Mouse (Mus musculus) limb, embryonic 13.5 days (tissue): ENCODE data around the gene Dot1l. TPM values are rescaled to one million over a fixed set of nuclear protein-coding genes. Genes with fewer than 3 reads are reported as not detected.

Experiments used
- ATAC-seq: fragments of 200-750 bp; cut with Nextera tagmentation; 2 replicates; pipeline ENCODE4 v1.8.0; 2017; ENCODE audit warnings: low read depth, moderate number of reproducible peaks, moderate TSS enrichment; ENCODE audit not compliant: low FRiP score
- H3K27ac ChIP-seq: fragments of 300-500 bp; sonication (generic); 2 replicates; pipeline ENCODE4 v1.5.1; 2015; ENCODE audit warnings: inconsistent platforms, mild to moderate bottlenecking, moderate library complexity
- H3K27me3 ChIP-seq: fragments of 300-500 bp; sonication (generic); 2 replicates; pipeline ENCODE4 v1.6.1; 2015; ENCODE audit warnings: mild to moderate bottlenecking, inconsistent platforms
- H3K36me3 ChIP-seq: fragments of 300-500 bp; sonication (generic); 2 replicates; pipeline ENCODE4 v1.6.1; 2015; ENCODE audit warnings: inconsistent platforms, mild to moderate bottlenecking, moderate library complexity
- H3K4me1 ChIP-seq: fragments of 300-500 bp; sonication (generic); 2 replicates; pipeline ENCODE4 v1.6.1; 2015; ENCODE audit warnings: inconsistent platforms
- H3K4me2 ChIP-seq: fragments of 300-500 bp; sonication (generic); replicated peaks from 2 replicates; pipeline ENCODE4 v1.6.1; 2015; ENCODE audit warnings: inconsistent platforms, mild to moderate bottlenecking, moderate library complexity
- H3K4me3 ChIP-seq: fragments of 300-500 bp; sonication (generic); 2 replicates; pipeline ENCODE4 v1.5.1; 2015; ENCODE audit warnings: moderate library complexity, mild to moderate bottlenecking, inconsistent platforms
- H3K9ac ChIP-seq: fragments of 300-500 bp; sonication (generic); 2 replicates; pipeline ENCODE4 v1.6.1; 2015; ENCODE audit warnings: mild to moderate bottlenecking, inconsistent platforms
- H3K9me3 ChIP-seq: fragments of 300-500 bp; sonication (generic); 2 replicates; pipeline ENCODE4 v1.6.1; 2016; ENCODE audit warnings: inconsistent platforms
- WGBS: fragments of 180-500 bp; shearing (Covaris S2); methylation state at CpG from one replicate; pipeline ENCODE4 v1.1.7; 2015; 5-methylcytosine and 5-hydroxymethylcytosine counted together
- polyA plus RNA-seq: library from polyadenylated mRNA; unstranded; fragments of >200 nt; fragmentation: Nextera tagmentation; extraction: Ambion mirVana; gene quantifications from 2 replicates; pipeline ENCODE4 v1.2.1, GENCODE M21; 2015

The Dot1l gene
- polyA plus RNA-seq, 1 experiment from 2014 or later, result 19.2 TPM

DNA sequence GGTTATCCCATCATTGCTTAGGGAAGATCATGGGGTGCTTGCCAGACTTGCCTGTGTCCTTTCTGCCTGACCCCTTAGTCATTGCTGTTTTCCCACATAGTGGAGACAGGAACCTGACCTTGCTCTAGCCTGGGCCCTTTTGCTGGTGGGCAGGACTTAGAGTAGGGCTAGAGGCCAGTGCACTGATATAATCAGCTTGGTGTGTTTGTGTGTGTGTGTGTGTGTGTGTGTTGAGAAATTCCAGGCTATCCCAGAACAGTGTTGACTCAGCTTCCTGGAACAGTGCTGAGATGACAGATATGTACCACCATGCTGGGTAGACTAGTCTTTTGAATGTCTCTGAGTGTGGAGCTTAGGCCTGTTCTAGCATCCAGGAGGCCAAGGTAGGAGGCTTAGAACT is 24.6 kb downstream of the Dot1l start:
- Histone ChIP-seq H3K4me2 (no peak overlapping the region), H3K4me3 (no peak overlapping the region), H3K27me3 (no peaks in the 10 kb centered on the region), H3K27ac (no peak overlapping the region), H3K9me3 (no peaks in the 10 kb centered on the region), H3K9ac (no peak overlapping the region), H3K4me1 (peaks cover 3% of the 10 kb centered on the region; the same call in 1 of the 2 replicates), H3K36me3 (peaks cover 100% of the 10 kb centered on the region)
- ATAC-seq, result no peak

DNA sequence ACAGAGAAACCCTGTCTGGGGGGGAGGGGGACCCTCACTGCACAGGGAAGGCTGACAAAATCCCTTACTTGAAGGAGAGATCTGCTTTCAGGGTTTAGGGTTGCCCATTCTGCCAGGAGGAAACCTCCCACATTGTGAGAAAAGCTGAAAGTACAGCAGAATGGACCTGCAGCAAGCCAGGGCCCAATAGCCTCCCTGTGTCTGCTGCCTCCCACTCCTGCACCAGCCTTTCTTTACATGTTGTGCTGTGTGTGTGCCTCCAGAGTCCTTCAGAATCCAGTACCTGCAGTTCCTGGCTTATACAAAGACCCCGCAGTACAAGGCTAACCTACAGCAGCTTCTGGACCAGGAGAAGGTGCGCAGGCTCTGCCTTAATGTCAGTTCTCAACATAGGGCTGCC is 29.3 kb downstream of the Dot1l start:
- Histone ChIP-seq H3K4me2 (no peak overlapping the region), H3K36me3 (peaks cover 100% of the 10 kb centered on the region), H3K27ac (no peak overlapping the region), H3K27me3 (no peaks in the 10 kb centered on the region), H3K9ac (no peak overlapping the region), H3K4me3 (no peak overlapping the region), H3K9me3 (no peaks in the 10 kb centered on the region), H3K4me1 (no peaks in the 10 kb centered on the region)
- no peak for ATAC-seq
- WGBS, result 98% methylated on average over 2 of the region's 2 CpGs

DNA sequence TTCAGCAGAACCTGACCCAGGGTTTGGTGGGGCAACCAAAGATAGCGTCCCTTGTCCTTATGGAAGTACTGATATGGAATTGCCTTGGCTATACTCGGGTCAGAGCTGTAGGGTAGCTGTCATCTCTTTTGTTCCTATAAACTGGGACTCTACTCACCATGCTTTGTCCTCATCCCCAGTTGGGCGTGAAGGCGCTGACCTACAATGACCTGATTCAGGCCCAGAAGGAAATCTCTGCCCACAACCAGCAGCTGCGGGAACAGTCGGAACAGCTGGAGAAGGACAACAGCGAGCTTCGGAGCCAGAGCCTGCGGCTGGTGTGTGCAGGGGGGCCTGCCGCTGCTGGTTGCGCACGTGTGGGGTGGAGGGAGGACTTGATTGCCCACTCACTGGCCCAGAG is 29.9 kb downstream of the Dot1l start:
- no peaks in the 10 kb centered on the region for H3K4me1 ChIP-seq
- 93% methylated on average over 12 of the region's 12 CpGs for WGBS
- no peaks in the 10 kb centered on the region for H3K27me3 ChIP-seq
- no peak overlapping the region for H3K27ac ChIP-seq
- no peak for ATAC-seq
- no peaks in the 10 kb centered on the region for H3K9me3 ChIP-seq
- H3K4me3 ChIP-seq, result no peak overlapping the region
- H3K36me3 ChIP-seq, result peaks cover 98% of the 10 kb centered on the region
- H3K9ac ChIP-seq, result no peak overlapping the region
- H3K4me2 ChIP-seq, result no peak overlapping the region

DNA sequence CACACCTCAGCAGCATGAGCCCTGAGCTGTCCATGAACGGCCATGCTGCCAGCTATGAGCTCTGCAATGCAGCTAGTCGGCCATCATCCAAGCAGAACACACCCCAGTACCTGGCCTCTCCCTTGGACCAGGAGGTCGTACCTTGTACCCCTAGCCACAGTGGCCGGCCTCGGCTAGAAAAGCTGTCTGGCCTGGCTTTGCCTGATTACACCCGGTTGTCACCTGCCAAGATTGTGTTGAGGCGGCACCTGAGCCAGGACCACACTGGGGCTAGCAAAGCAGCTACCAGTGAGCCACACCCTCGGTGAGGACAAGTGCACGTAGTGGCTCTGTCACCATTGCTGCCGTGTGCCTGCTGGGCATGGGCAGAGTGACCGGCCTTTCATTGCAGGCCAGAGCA is 31.0 kb downstream of the Dot1l start:
- Histone ChIP-seq H3K9me3 (no peaks in the 10 kb centered on the region), H3K36me3 (peaks cover 98% of the 10 kb centered on the region), H3K27ac (no peak overlapping the region), H3K4me1 (no peaks in the 10 kb centered on the region), H3K9ac (no peak overlapping the region), H3K27me3 (no peaks in the 10 kb centered on the region), H3K4me3 (no peak overlapping the region), H3K4me2 (no peak overlapping the region)
- ATAC-seq, result no peak
- 94% methylated on average over 11 of the region's 11 CpGs for WGBS

DNA sequence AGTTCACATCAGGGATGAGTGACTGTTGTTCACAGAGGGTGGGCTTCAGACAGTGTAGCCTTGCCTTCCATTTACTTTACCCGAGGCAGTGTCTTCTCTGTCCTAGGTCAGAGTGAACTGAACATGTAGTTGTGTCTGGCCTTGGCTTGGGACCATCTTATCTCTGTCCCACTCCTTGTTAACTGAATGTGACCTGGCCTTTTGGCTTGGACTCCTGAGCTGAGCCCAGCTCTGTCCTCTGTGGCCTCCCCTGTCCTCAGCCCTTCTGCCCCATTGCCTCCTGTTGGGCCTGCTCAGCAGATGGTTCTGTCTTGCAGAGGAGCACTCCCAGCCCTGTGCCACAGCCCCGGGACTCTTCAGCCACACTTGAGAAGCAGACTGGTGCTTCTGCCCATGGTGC is 32.5 kb downstream of the Dot1l start:
- Histone ChIP-seq H3K9me3 (no peaks in the 10 kb centered on the region), H3K4me3 (no peak overlapping the region), H3K27me3 (no peaks in the 10 kb centered on the region), H3K4me2 (no peak overlapping the region), H3K36me3 (peaks cover 98% of the 10 kb centered on the region), H3K4me1 (no peaks in the 10 kb centered on the region), H3K9ac (no peak overlapping the region; the same call in 1 of the 2 replicates), H3K27ac (no peak overlapping the region)
- no peak for ATAC-seq
- WGBS, result 83% methylated on average over 2 of the region's 2 CpGs

DNA sequence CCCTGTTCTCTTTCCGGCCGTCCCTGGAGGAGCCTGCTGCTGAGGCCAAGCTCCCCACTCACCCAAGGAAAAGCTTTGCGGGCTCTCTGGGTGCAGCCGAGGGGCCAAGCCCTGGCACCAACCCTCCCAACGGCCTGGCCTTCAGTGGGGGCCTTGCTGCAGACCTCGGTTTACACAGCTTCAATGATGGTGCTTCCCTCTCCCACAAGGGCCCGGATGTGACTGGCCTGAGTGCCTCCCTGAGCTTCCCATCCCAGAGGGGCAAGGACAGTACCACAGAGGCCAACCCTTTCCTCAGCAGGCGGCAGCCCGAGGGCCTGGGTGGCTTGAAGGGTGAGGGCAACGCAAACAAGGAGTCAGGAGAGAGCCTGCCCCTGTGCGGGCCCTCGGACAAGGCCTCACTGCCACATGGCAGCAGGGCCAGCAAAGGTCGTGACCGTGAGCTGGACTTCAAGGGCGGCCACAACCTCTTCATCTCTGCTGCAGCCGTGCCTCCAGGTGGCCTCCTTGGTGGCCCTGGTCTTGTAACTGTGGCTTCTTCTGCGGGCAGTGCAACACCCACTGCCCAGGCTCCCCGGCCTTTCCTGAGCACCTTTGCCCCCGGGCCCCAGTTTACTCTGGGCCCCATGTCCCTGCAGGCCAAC is 35.9 kb downstream of the Dot1l start:
- Histone ChIP-seq H3K9me3 (no peaks in the 10 kb centered on the region), H3K4me1 (peaks cover under 1% of the 10 kb centered on the region; the same call in 1 of the 2 replicates), H3K27me3 (no peaks in the 10 kb centered on the region), H3K27ac (no peak overlapping the region), H3K4me2 (no peak overlapping the region), H3K36me3 (peaks cover 98% of the 10 kb centered on the region), H3K4me3 (no peak overlapping the region), H3K9ac (no peak overlapping the region)
- no peak for ATAC-seq
- WGBS, result 86% methylated on average over 19 of the region's 19 CpGs

DNA sequence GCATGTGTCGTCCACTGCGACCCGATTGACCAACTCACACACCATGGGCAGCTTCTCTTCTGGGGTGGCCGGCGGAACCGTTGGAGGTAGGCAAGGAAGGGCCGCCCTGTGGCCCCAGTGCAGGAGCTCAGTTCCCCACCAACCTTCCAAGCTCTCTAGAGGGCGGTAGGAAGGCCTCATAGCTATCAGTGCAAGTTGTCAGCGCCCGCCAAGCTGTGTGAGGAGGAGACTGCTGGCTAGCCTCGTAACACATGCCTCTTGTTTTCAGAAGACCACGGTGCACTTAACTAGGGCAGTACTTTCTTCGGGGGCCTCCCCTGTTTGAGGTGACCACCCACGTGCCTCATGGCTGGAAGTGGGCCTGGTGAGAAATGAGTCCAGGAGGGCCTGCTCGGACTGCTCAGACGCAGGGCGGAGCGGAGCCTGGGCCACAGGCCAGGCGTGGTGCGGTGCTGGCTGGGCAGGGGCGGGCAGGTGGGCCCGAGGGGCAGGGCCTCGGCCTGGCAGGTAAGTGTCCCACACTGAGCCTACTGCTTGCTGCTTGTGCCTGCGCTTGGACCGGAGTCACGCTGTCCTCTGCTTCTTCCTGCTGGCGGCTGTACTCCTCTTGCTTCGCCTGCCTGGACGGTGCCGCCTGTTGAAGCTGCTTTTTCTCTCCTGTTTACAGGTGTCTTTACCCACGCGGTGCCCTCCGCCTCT is 36.6 kb downstream of the Dot1l start:
- Histone ChIP-seq H3K4me3 (no peak overlapping the region), H3K4me2 (no peak overlapping the region), H3K9ac (no peak overlapping the region), H3K9me3 (no peaks in the 10 kb centered on the region), H3K4me1 (peaks cover 7% of the 10 kb centered on the region), H3K27me3 (no peaks in the 10 kb centered on the region), H3K27ac (no peak overlapping the region), H3K36me3 (peaks cover 98% of the 10 kb centered on the region)
- ATAC-seq, result no peak
- 78% methylated on average over 33 of the region's 33 CpGs for WGBS

DNA sequence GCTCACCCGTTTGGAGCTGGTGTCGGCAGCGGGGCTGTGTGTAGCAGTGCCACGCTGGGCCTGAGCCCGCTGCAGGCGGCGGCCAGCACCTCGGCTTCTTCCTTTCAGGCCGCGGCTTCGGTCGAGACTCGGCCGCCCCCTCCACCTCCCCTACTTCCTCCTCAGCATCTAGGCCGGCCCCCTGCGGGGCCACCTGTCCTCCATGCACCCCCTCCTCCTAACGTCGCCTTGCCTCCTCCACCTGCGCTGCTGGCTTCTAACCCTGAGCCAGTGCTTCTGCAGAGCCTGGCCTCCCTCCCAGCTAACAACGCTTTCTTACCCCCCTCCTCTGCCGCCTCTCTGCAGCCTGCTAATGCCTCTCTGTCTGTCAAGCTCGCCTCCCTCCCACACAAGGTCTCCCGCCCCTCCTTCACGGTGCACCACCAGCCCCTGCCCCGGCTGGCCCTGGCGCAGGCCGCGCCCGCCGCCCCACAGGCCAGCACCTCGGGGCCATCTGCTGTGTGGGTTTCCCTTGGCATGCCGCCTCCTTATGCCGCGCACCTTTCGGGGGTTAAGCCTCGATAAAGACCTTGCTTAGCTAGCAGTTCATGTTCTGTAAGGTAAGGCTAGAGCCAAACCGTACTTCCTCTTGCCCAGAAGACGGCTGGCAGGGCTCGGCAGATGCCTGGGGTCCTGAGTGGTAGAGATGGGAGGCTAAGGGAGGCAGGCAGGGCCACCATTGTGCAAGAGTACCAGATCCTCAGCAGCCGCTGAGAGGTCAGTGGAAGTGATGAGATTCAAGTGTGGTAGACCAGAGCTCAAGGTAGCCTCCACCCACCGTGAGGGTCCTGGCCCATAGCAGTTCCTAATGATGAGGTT is 37.4 kb downstream of the Dot1l start:
- H3K27ac ChIP-seq, result no peak overlapping the region
- H3K4me1 ChIP-seq, result peaks cover 14% of the 10 kb centered on the region
- no peak overlapping the region for H3K9ac ChIP-seq
- 73% methylated on average over 41 of the region's 41 CpGs for WGBS
- H3K9me3 ChIP-seq, result no peaks in the 10 kb centered on the region
- ATAC-seq, result no peak
- H3K36me3 ChIP-seq, result peaks cover 91% of the 10 kb centered on the region
- no peaks in the 10 kb centered on the region for H3K27me3 ChIP-seq
- H3K4me3 ChIP-seq, result no peak overlapping the region
- H3K4me2 ChIP-seq, result no peak overlapping the region

DNA sequence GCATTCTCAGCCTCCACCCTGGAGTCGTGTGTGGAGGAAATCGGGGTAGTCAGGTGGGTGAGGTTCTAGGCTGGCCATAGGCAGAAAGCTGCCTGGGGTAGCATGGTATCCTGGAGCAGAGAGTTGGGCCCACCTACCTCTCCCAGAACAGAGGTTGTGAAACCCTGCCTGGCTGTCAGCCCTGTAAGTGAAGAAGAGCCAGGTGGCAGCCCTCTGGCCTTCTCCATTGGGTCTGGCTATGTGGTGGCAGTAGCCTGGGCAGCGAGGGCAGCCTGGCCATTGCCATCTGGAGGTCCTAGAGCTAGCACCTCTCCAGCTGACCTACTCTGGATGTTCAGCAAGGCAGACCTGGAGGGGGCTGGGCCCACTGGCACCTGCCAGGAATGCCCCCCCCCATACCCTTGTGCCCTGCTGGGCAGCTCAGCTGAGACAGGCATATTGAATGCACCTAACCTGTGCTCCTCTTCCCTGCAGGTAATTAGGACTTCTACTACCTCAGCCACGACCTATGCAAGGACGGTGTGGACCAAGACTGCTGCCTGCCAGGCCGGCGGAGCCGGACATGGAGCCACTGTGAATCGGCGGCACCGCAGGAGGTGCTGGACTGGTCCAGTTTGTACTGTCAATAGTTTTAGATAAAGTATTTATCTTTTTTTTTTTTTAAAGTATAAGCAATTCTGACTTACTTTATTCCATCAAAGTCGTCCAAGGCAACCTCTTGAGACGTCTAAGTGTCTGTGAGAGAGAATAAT is 38.2 kb downstream of the Dot1l start:
- no peak overlapping the region for H3K4me3 ChIP-seq
- H3K36me3 ChIP-seq, result peaks cover 83% of the 10 kb centered on the region
- no peaks in the 10 kb centered on the region for H3K27me3 ChIP-seq
- no peak overlapping the region for H3K4me2 ChIP-seq
- no peak overlapping the region for H3K27ac ChIP-seq
- H3K4me1 ChIP-seq, result peaks cover 14% of the 10 kb centered on the region
- no peak overlapping the region for H3K9ac ChIP-seq
- no peaks in the 10 kb centered on the region for H3K9me3 ChIP-seq
- WGBS, result 90% methylated on average over 13 of the region's 13 CpGs
- ATAC-seq, result no peak

DNA sequence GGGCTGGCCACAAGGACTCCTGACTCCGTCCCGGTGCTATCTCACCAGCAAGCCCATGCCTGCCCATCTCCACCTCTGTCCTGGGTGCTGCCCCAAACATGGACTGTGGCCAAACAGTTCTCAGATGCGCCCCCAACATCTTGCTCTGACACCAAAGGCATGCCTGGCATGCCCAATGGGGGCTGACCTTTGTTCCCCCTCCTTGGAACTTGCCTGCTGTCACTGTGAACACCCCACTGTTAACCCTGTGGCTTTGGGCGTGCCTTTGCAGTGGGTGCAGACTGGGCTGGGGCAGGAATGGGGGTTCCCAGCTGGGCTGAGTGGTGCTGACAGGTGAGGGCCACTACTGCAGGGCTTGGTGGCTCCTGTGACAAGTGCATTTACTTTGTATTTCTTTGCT is 38.8 kb downstream of the Dot1l start:
- no peak for ATAC-seq
- Histone ChIP-seq H3K4me2 (no peak overlapping the region), H3K27me3 (no peaks in the 10 kb centered on the region), H3K27ac (no peak overlapping the region), H3K4me3 (no peak overlapping the region), H3K9me3 (no peaks in the 10 kb centered on the region), H3K9ac (no peak overlapping the region), H3K36me3 (peaks cover 77% of the 10 kb centered on the region), H3K4me1 (peaks cover 14% of the 10 kb centered on the region)
- WGBS, result 84% methylated on average over 4 of the region's 4 CpGs

DNA sequence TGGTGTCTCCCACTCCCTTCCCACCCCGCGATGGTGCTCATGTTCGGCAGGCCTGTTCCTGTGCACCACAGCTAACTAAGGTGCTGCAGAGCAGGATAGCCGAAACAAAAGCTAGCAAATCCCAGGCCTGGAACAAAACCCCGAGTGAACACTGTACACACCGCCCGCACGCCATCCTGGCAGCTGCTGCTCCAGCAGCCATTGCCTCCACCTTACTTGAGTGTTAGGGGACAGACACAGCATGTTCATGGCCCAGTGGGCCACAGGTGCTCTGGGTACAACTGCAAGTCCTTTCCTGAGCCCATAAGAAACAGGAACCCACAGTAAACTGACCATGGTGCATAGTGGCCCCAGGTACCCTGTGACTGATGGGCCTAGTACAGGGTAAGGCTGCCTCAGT is 39.7 kb downstream of the Dot1l start:
- no peak for ATAC-seq
- H3K4me2 ChIP-seq, result no peak overlapping the region
- no peak overlapping the region for H3K27ac ChIP-seq
- peaks cover 20% of the 10 kb centered on the region for H3K4me1 ChIP-seq
- H3K9me3 ChIP-seq, result no peaks in the 10 kb centered on the region
- H3K27me3 ChIP-seq, result no peaks in the 10 kb centered on the region
- WGBS, result 88% methylated on average over 8 of the region's 8 CpGs
- H3K9ac ChIP-seq, result no peak overlapping the region
- H3K4me3 ChIP-seq, result no peak overlapping the region
- H3K36me3 ChIP-seq, result peaks cover 69% of the 10 kb centered on the region
